Mouse (Mus musculus) lung, postnatal 0 days (tissue): ENCODE data around the gene Capn7. TPM values are rescaled to one million over a fixed set of nuclear protein-coding genes. Genes with fewer than 3 reads are reported as not detected.
A peak's percentile ranks its signal among the peaks of the same experiment; 100 is the strongest.

Experiments
- ATAC-seq: fragments of 200-750 bp; cut with Nextera tagmentation; 2 replicates; pipeline ENCODE4 v1.8.0; 2017; ENCODE audit warnings: moderate library complexity
- DNase-seq: peaks from one replicate; pipeline ENCODE4 v3.0.0-alpha.2; 2016; ENCODE audit warnings: low spot score
- H3K27ac ChIP-seq: fragments of 300-500 bp; sonication (generic); 2 replicates; pipeline ENCODE4 v1.5.1; 2014; ENCODE audit warnings: antibody characterized with exemption, mild to moderate bottlenecking, low read length, mixed read lengths
- H3K27me3 ChIP-seq: fragments of 300-500 bp; sonication (generic); replicated peaks from 2 replicates; pipeline ENCODE4 v1.6.1; 2014; ENCODE audit warnings: low read length, mixed read lengths; ENCODE audit not compliant: insufficient read depth
- H3K36me3 ChIP-seq: fragments of 300-500 bp; sonication (generic); 2 replicates; pipeline ENCODE4 v1.6.1; 2014; ENCODE audit warnings: low read length, mixed read lengths; ENCODE audit not compliant: insufficient read depth
- H3K4me1 ChIP-seq: fragments of 300-500 bp; sonication (generic); 2 replicates; pipeline ENCODE4 v1.6.1; 2014; ENCODE audit warnings: antibody characterized with exemption, low read depth, low read length, mixed read lengths; ENCODE audit not compliant: insufficient read depth
- H3K4me2 ChIP-seq: fragments of 300-500 bp; sonication (generic); replicated peaks from 2 replicates; pipeline ENCODE4 v1.6.1; 2014; ENCODE audit warnings: low read depth, mild to moderate bottlenecking, low read length, moderate library complexity, mixed read lengths
- H3K4me3 ChIP-seq: fragments of 300-500 bp; sonication (generic); 2 replicates; pipeline ENCODE4 v1.5.1; 2014; ENCODE audit warnings: low read depth, low read length
- H3K9ac ChIP-seq: fragments of 300-500 bp; sonication (generic); replicated peaks from 2 replicates; pipeline ENCODE4 v1.6.1; 2014; ENCODE audit warnings: low read depth, mild to moderate bottlenecking
- H3K9me3 ChIP-seq: fragments of 300-500 bp; sonication (generic); 2 replicates; pipeline ENCODE4 v1.6.1; 2016; ENCODE audit warnings: low read length, mixed read lengths
- CTCF ChIP-seq: IDR thresholded peaks from 2 replicates; pipeline ENCODE4 v1.5.1; 2016; ENCODE audit warnings: antibody characterized with exemption, mild to moderate bottlenecking
- EP300 ChIP-seq: IDR thresholded peaks from 2 replicates; pipeline ENCODE4 v1.6.1; 2016; ENCODE audit warnings: antibody characterized with exemption, mild to moderate bottlenecking, control low read depth
- WGBS: fragments of 180-500 bp; shearing (Covaris S2); extraction: QIAGEN DNeasy Blood & Tissue Kit; methylation state at CpG from one replicate; pipeline ENCODE4 v1.1.7; 2014; 5-methylcytosine and 5-hydroxymethylcytosine counted together
- polyA plus RNA-seq: library from polyadenylated mRNA; unstranded; fragments of >200 nt; fragmentation: Nextera tagmentation; extraction: Ambion mirVana; gene quantifications from 2 replicates; pipeline ENCODE4 v1.2.1, GENCODE M21; 2015

Capn7 gene
- polyA plus RNA-seq, 1 experiment from 2014 or later, result 23.1 TPM

DNA sequence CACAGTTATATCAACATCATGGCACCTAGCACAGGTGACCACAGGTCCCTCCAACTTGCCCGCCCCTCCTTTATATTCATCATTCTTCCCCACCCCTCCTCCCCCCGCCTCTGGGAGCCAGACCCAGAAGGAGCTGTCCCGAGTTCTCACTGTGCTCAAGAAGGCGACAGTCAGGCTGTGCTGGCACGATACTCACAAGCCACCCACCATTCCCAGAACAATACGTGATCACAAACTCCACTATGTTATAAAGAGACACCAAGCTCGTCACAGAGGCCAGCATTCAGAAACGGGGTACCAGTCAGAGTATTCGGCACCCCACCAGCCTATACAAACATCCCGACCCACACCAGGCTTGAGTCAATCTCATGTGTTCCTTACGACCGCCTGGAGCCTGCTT is 60.9 kb downstream of the Capn7 start:
- H3K9me3 ChIP-seq, result no peaks in the 10 kb centered on the region
- H3K36me3 ChIP-seq, result no peaks in the 10 kb centered on the region
- no peak for ATAC-seq
- H3K4me1 ChIP-seq, result peaks cover 6% of the 10 kb centered on the region; the same call in 1 of the 2 replicates
- 71% methylated on average over 12 of the region's 12 CpGs for WGBS
- no peaks in the 10 kb centered on the region for H3K27me3 ChIP-seq
- no peak overlapping the region for H3K9ac ChIP-seq
- H3K4me3 ChIP-seq, result no peak overlapping the region
- no peak overlapping the region for H3K4me2 ChIP-seq
- TF ChIP-seq EP300 (no peak), CTCF (no peak)
- H3K27ac ChIP-seq, result no peak overlapping the region
- no peak for DNase-seq

DNA sequence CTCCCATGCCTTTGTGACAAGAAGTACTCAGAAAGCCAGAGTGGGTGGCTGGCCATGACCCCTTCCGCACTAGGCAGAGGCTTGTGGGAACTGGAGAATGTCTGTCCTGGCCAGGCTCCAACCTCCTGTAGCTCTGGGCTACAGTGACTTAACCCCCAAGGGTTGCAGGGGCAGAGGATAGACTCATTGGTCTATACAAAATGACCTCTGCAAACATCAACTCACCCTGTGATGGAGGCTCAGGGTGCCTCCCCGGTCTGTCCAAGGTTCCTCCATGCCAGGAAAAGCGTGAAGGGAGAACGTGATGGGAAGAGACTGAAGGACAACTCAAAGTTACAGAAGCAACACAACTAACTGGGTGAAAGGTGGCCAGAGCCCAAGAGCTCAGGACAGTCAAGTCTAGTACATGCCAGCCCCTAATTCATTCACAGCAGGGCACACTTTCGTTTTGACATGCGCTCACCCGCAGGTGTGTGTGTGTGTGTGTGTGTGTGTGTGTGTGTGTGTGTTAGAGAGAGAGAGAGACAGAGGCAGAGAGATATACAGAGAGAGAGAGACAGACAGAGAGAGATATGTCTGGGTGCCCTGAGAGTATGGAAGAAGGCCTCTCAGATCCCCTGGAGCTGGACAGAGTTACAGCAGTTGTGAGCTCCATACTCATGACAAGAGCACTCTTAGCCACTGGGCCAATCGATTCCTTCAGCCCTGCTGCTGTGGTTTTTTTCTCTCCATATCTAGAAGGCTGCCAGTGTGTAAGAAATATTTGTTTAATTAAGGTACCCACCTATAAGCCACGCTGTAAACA is 61.6 kb downstream of the Capn7 start:
- ATAC-seq (no peak), DNase-seq (peak; percentile 23)
- no peaks in the 10 kb centered on the region; the same call in 1 of the 2 replicates for H3K27me3 ChIP-seq
- no peak overlapping the region for H3K4me2 ChIP-seq
- no peak overlapping the region for H3K9ac ChIP-seq
- H3K27ac ChIP-seq, result no peak overlapping the region
- TF ChIP-seq EP300 (no peak), CTCF (no peak)
- no peaks in the 10 kb centered on the region for H3K9me3 ChIP-seq
- no peak overlapping the region for H3K4me3 ChIP-seq
- H3K4me1 ChIP-seq, result peaks cover 5% of the 10 kb centered on the region; the same call in 1 of the 2 replicates
- H3K36me3 ChIP-seq, result no peaks in the 10 kb centered on the region
- 66% methylated on average over 9 of the region's 9 CpGs for WGBS

DNA sequence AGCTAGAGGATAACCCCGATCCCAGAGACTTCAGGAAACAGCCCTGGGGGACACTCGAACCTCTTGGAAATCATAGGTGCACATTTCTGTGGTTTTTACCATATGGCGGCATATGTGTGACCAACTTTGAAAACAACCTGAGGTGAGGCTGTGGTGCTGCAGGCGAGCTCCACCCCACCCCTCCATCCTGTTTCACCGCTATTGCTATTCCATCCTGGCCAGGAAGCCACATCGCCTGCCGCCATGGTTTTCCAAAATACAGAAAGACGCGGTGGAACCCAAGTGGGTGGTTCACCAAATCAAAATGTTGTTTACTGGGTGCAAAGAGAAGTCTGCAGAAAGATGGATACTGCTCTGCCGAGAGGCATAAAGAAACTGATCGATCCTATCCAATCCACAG is 62.4 kb downstream of the Capn7 start:
- no peak overlapping the region for H3K27ac ChIP-seq
- no peak for TF ChIP-seq EP300
- no peak for TF ChIP-seq CTCF
- ATAC-seq, result no peak
- no peaks in the 10 kb centered on the region for H3K9me3 ChIP-seq
- no peak overlapping the region for H3K4me3 ChIP-seq
- WGBS, result 88% methylated on average over 11 of the region's 11 CpGs
- H3K4me1 ChIP-seq, result no peaks in the 10 kb centered on the region
- no peak for DNase-seq
- no peak overlapping the region for H3K9ac ChIP-seq
- no peak overlapping the region for H3K4me2 ChIP-seq
- no peaks in the 10 kb centered on the region; the same call in 1 of the 2 replicates for H3K27me3 ChIP-seq
- H3K36me3 ChIP-seq, result no peaks in the 10 kb centered on the region

DNA sequence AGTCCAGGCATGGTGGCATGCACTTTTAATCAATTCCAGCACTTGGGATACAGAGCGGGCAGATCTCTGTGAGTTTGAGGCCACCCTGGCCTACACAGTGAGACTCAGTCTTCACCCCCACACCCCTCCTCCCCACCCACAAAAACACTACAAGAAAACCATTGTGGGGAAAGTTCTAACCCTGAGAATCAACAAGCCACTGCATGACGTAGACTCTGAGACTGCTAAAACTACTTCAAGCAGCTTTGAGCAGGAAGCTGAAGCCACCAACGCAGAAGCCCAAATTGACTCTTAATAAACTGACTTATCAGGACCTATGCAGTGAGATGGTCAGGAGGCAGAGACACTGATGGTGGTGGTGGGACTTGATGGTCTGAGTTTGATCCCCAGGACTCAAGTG is 62.8 kb downstream of the Capn7 start:
- Histone ChIP-seq H3K9ac (no peak overlapping the region), H3K4me1 (no peaks in the 10 kb centered on the region), H3K4me3 (no peak overlapping the region), H3K36me3 (no peaks in the 10 kb centered on the region), H3K27ac (no peak overlapping the region), H3K4me2 (no peak overlapping the region), H3K9me3 (no peaks in the 10 kb centered on the region), H3K27me3 (no peaks in the 10 kb centered on the region; the same call in 1 of the 2 replicates)
- WGBS, result 85% methylated on average over 3 of the region's 3 CpGs
- TF ChIP-seq EP300, result no peak
- no peak for TF ChIP-seq CTCF
- DNase-seq, result no peak
- no peak for ATAC-seq

DNA sequence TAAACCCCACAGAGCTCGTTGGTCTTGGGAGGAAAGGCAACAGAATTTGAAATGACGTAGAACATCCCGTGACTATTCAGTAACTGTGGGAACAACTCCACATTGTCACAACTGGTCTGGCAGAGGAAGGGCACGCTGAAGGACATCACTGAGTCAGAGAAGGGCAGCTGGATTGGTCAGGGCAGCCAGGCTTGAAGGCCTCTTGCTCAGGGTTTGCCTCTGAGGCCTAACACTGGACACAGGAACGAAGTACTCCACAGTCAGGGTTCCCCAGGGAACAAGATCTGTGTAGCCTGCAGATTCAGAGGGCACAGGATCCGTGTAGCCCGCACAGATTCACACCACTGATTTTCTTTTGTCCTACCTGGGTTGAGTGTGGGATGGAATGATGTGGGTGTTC is 63.8 kb downstream of the Capn7 start:
- DNase-seq, result no peak
- Histone ChIP-seq H3K27ac (no peak overlapping the region), H3K9me3 (no peaks in the 10 kb centered on the region), H3K4me3 (no peak overlapping the region), H3K36me3 (no peaks in the 10 kb centered on the region), H3K4me1 (no peaks in the 10 kb centered on the region), H3K4me2 (no peak overlapping the region), H3K27me3 (no peaks in the 10 kb centered on the region; the same call in 1 of the 2 replicates), H3K9ac (no peak overlapping the region)
- 78% methylated on average over 7 of the region's 7 CpGs for WGBS
- no peak for TF ChIP-seq EP300
- no peak for ATAC-seq

DNA sequence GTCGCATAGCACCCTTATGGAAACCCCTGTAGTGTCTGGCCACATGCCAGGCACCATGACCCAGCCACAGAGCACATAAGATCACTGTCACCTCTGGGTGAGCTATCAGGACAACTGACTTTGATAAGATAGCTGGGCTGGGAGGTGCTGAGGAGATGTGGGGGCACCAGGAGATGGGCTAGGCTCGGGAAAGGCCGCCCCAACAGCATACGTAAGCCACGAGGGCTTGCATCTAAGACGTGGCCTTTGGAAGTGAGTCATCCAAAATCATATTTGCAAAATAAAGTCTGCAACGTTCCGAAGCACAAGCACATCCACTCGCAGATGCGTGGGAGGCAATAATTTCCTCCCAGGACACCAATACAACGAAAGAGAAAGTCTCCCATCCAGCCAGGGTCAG is 64.5 kb downstream of the Capn7 start:
- Histone ChIP-seq H3K27ac (no peak overlapping the region), H3K9me3 (no peaks in the 10 kb centered on the region), H3K4me3 (no peak overlapping the region), H3K4me1 (no peaks in the 10 kb centered on the region), H3K36me3 (no peaks in the 10 kb centered on the region), H3K27me3 (peaks cover 4% of the 10 kb centered on the region; the same call in 1 of the 2 replicates), H3K4me2 (no peak overlapping the region), H3K9ac (no peak overlapping the region)
- DNase-seq (peak; percentile 12), ATAC-seq (no peak)
- TF ChIP-seq EP300, result no peak
- no peak for TF ChIP-seq CTCF
- WGBS, result 67% methylated on average over 11 of the region's 11 CpGs
